Mouse (Mus musculus): ENCODE measurements around the gene Ubxn1. TPM values are rescaled to one million over a fixed set of nuclear protein-coding genes. Genes with fewer than 3 reads are reported as not detected.

Gene Ubxn1
- polyA plus RNA-seq, 1 experiment from 2014 or later, result 147 TPM

DNA sequence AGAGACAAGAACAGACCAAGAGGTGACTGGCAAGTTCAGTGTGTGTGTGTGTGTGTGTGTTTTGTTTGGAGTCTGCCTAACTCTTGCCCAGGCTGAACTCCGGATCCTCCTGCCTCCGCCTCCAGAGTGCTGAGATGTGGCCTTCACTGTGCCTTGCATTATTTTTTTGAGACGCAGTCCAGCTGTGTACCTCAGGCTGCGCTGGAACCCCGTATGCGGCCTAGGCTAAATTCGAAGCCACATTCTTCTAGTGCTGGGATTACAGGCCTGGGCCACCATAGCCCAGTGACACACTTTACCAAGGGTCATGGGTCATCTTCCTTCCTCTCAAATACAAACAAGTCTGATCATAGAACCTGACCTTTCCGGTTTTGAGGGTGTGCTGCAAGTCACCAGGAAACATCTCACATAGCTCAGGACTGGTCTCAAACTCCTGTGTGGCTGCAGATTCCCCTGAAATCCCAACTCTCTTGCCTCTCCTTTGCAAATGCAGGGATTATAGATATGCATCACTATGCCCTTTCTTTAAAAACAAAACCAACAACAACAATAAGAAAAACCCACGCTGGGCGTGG is 1.1 kb downstream of the Ubxn1 start:
- 60% methylated on average over 10 of the region's 10 CpGs for WGBS (ENCODE audit: insufficient replicate concordance)
- Histone ChIP-seq H3K27me3 (ENCODE audit: insufficient read depth, low read length) (no peaks in the 10 kb centered on the region), H3K9me3 (ENCODE audit: low read length) (no peaks in the 10 kb centered on the region), H3K27ac (ENCODE audit: low read depth) (peak overlapping the region; percentile 94), H3K36me3 (replicated peaks; ENCODE audit: insufficient read depth, low read length) (peaks cover 34% of the 10 kb centered on the region), H3K4me3 (ENCODE audit: low read depth, low read length) (peak overlapping the region; percentile 96), H3K4me1 (ENCODE audit: insufficient read depth) (peaks cover 11% of the 10 kb centered on the region; the same call in 1 of the 2 replicates), H3K4me2 (ENCODE audit: low read depth, low read length) (peak overlapping the region; percentile 77), H3K9ac (replicated peaks) (peak overlapping the region; percentile 98)
- TF ChIP-seq EP300 (IDR thresholded peaks at IDR 0.05; ENCODE audit: low read depth), result no peak
- no peak for TF ChIP-seq CTCF (IDR thresholded peaks at IDR 0.05; ENCODE audit: low read depth)
- no peak for ATAC-seq
- peak; percentile 33 for DNase-seq

GRCm38 (mm10) chr19:8875031-8875430 is 3.7 kb downstream of the Ubxn1 start:
- no peak for DNase-seq
- Histone ChIP-seq H3K9me3 (ENCODE audit: low read length) (no peaks in the 10 kb centered on the region), H3K4me3 (ENCODE audit: low read depth, low read length) (no peak overlapping the region), H3K4me2 (ENCODE audit: low read depth, low read length) (no peak overlapping the region), H3K9ac (replicated peaks) (no peak overlapping the region), H3K27ac (ENCODE audit: low read depth) (no peak overlapping the region), H3K4me1 (ENCODE audit: insufficient read depth) (peaks cover 16% of the 10 kb centered on the region), H3K36me3 (replicated peaks; ENCODE audit: insufficient read depth, low read length) (peaks cover 34% of the 10 kb centered on the region), H3K27me3 (ENCODE audit: insufficient read depth, low read length) (no peaks in the 10 kb centered on the region)
- TF ChIP-seq EP300 (IDR thresholded peaks at IDR 0.05; ENCODE audit: low read depth) (no peak), CTCF (IDR thresholded peaks at IDR 0.05; ENCODE audit: low read depth) (no peak)
- WGBS (ENCODE audit: insufficient replicate concordance), result 89% methylated on average over 7 of the region's 7 CpGs
- ATAC-seq, result no peak

GRCm38 (mm10) chr19:8880311-8881033 is 9.2 kb downstream of the Ubxn1 start, which contains the start of gene Uqcc3:
Gene Uqcc3 (minus strand): TSS chr19:8880923.
- Histone ChIP-seq H3K4me2 (ENCODE audit: low read depth, low read length) (peak within 1 kb of the TSS; percentile 98), H3K36me3 (replicated peaks; ENCODE audit: insufficient read depth, low read length) (peaks cover 15% of the 10 kb centered on the region)
- ATAC-seq, result peak; percentile 98

DNA sequence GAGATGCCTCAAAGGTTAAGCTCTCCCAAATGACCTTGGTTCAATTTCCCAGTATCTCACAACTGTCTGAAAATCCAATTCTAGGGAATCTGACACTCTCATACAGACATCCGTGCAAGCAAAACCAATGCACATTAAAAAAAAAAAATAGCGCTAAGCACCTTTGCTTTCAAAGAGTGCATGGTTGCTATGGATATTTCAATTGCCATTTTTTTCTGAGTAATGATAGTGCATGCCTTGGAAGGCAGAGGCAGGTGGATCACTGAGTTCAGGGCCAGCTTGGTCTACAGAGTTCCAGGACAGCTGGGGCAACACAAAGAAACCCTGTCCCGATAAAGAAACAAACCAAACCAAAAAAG is 9.7 kb downstream of the Ubxn1 start:
- Histone ChIP-seq H3K4me3 (ENCODE audit: low read depth, low read length) (peak overlapping the region; percentile 94), H3K9ac (replicated peaks) (peak overlapping the region; percentile 53), H3K27me3 (ENCODE audit: insufficient read depth, low read length) (no peaks in the 10 kb centered on the region), H3K4me1 (ENCODE audit: insufficient read depth) (peaks cover 10% of the 10 kb centered on the region), H3K9me3 (ENCODE audit: low read length) (no peaks in the 10 kb centered on the region), H3K36me3 (replicated peaks; ENCODE audit: insufficient read depth, low read length) (peaks cover 11% of the 10 kb centered on the region), H3K27ac (ENCODE audit: low read depth) (no peak overlapping the region), H3K4me2 (ENCODE audit: low read depth, low read length) (peak overlapping the region; percentile 98)
- DNase-seq (no peak), ATAC-seq (no peak; the same call in 1 of the 2 replicates)
- 8% methylated on average over 3 of the region's 3 CpGs for WGBS (ENCODE audit: insufficient replicate concordance)
- TF ChIP-seq EP300 (IDR thresholded peaks at IDR 0.05; ENCODE audit: low read depth) (no peak), CTCF (IDR thresholded peaks at IDR 0.05; ENCODE audit: low read depth) (no peak)

More at GRCm38 (mm10) chr19:8880311-8881033, 9.2 kb downstream of the Ubxn1 start, which contains the start of gene Uqcc3:
- under 1% methylated on average over 42 of the region's 42 CpGs for WGBS (ENCODE audit: insufficient replicate concordance)
- Histone ChIP-seq H3K9me3 (ENCODE audit: low read length) (no peaks in the 10 kb centered on the region), H3K9ac (replicated peaks) (peak within 1 kb of the TSS; percentile 88), H3K4me3 (ENCODE audit: low read depth, low read length) (peak within 1 kb of the TSS; percentile 94), H3K27ac (ENCODE audit: low read depth) (peak within 1 kb of the TSS; percentile 89), H3K4me1 (ENCODE audit: insufficient read depth) (peaks cover 10% of the 10 kb centered on the region), H3K27me3 (ENCODE audit: insufficient read depth, low read length) (no peaks in the 10 kb centered on the region)
- DNase-seq, result peak; percentile 89
- TF ChIP-seq EP300 (IDR thresholded peaks at IDR 0.05; ENCODE audit: low read depth) (no peak), CTCF (IDR thresholded peaks at IDR 0.05; ENCODE audit: low read depth) (no peak)

- Histone ChIP-seq H3K9ac (replicated peaks) (no peak within 1 kb of the TSS), H3K36me3 (replicated peaks; ENCODE audit: insufficient read depth, low read length) (no peaks in the 10 kb centered on the region)
- WGBS (ENCODE audit: insufficient replicate concordance), result 79% methylated on average over 3 of the region's 3 CpGs
These were observed 12.3 kb downstream of the Ubxn1 start, which contains the start of the genes Lbhd1 and Gm49403 for GRCm38 (mm10) chr19:8883616-8884015. Gene Lbhd1 (plus strand): TSS chr19:8883732. Gene Gm49403 (plus strand): TSS chr19:8883930.

DNA sequence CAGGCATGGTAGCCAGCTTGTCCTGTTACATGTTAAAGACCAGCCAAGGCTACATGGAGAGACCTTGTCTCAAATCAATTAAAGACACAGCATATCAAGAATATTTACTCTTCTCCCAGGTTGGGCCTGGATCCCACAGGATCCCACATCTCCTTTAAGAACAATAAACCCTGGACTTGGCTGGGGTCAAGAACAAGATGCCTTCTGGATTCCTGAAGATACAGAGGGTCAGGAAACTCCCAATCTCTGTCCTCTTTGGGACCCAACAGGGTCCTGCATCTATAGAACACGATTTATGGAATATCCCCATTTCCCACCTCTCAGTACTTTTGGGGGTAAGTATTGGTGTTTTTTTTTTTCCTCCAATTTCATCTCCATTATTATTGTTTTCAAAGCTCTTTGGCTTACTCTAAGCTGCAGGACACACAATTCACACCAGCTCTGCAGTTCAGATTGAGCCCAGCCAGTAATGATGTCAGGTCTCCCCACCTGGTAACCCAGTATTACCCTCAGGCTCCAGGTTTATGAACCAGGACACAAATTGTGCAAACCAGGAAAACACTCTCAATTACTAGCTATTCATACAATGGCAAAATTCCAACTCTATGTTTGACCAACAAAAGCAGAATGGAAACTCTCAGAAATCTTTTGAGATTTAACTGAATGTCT is 15.8 kb downstream of the Ubxn1 start:
- H3K9me3 ChIP-seq (ENCODE audit: low read length), result no peaks in the 10 kb centered on the region
- peak overlapping the region; percentile 70 for H3K4me2 ChIP-seq (ENCODE audit: low read depth, low read length)
- H3K27me3 ChIP-seq (ENCODE audit: insufficient read depth, low read length), result no peaks in the 10 kb centered on the region
- ATAC-seq (no peak), DNase-seq (no peak)
- peaks cover 15% of the 10 kb centered on the region for H3K4me1 ChIP-seq (ENCODE audit: insufficient read depth)
- WGBS (ENCODE audit: insufficient replicate concordance), result 56% methylated on average over 1 of the region's 1 CpGs
- no peak overlapping the region for H3K4me3 ChIP-seq (ENCODE audit: low read depth, low read length)
- H3K9ac ChIP-seq (replicated peaks), result no peak overlapping the region
- peak overlapping the region; percentile 79; the same call in 1 of the 2 replicates for H3K27ac ChIP-seq (ENCODE audit: low read depth)
- H3K36me3 ChIP-seq (replicated peaks; ENCODE audit: insufficient read depth, low read length), result peaks cover 10% of the 10 kb centered on the region; the same call in 1 of the 2 replicates
- no peak for TF ChIP-seq EP300 (IDR thresholded peaks at IDR 0.05; ENCODE audit: low read depth)
- TF ChIP-seq CTCF (IDR thresholded peaks at IDR 0.05; ENCODE audit: low read depth), result no peak

More at GRCm38 (mm10) chr19:8883616-8884015, 12.3 kb downstream of the Ubxn1 start, which contains the start of the genes Lbhd1 and Gm49403:
- Histone ChIP-seq H3K27me3 (ENCODE audit: insufficient read depth, low read length) (no peaks in the 10 kb centered on the region), H3K27ac (ENCODE audit: low read depth) (no peak within 1 kb of the TSS), H3K4me2 (ENCODE audit: low read depth, low read length) (no peak within 1 kb of the TSS), H3K4me3 (ENCODE audit: low read depth, low read length) (no peak within 1 kb of the TSS), H3K9me3 (ENCODE audit: low read length) (no peaks in the 10 kb centered on the region), H3K4me1 (ENCODE audit: insufficient read depth) (peaks cover 18% of the 10 kb centered on the region)
- TF ChIP-seq EP300 (IDR thresholded peaks at IDR 0.05; ENCODE audit: low read depth), result no peak
- TF ChIP-seq CTCF (IDR thresholded peaks at IDR 0.05; ENCODE audit: low read depth), result no peak
- DNase-seq (no peak), ATAC-seq (no peak)

All from liver, postnatal 0 days (tissue).